Mouse (Mus musculus) CH12.LX (cell line): ENCODE measurements around the gene Mettl7a2.

ENCODE experiments used
- BHLHE40 ChIP-seq: IDR thresholded peaks from 2 replicates; pipeline ENCODE4 v1.6.1; 2011; ENCODE audit warnings: mild to moderate bottlenecking, low read depth, low read length, improper control_type of control experiment
- CHD2 ChIP-seq: IDR thresholded peaks from 2 replicates; pipeline ENCODE4 v1.6.1; 2011; ENCODE audit warnings: low read length, improper control_type of control experiment
- CTCF ChIP-seq, 2 experiments: IDR thresholded peaks in 1 of 2; conservative IDR thresholded peaks in 1 of 2; 2 replicates each; pipeline ENCODE4 v1.5.1; 2011 to 2012; ENCODE audit warnings: low read depth in 2 of 2, low read length in 2 of 2, improper control_type of control experiment in 1 of 2, inconsistent platforms in 1 of 2, mild to moderate bottlenecking in 1 of 2, moderate library complexity in 1 of 2
- ELF1 ChIP-seq: IDR thresholded peaks from 2 replicates; pipeline ENCODE4 v1.6.1; 2014; ENCODE audit warnings: low read depth, mild to moderate bottlenecking, inconsistent platforms, low read length, improper control_type of control experiment
- EP300 ChIP-seq: IDR thresholded peaks from 2 replicates; pipeline ENCODE4 v1.6.1; 2011; ENCODE audit warnings: low read length, improper control_type of control experiment
- ETS1 ChIP-seq: conservative IDR thresholded peaks from 2 replicates; pipeline ENCODE4 v1.6.1; 2012; ENCODE audit warnings: low read depth, mild to moderate bottlenecking, inconsistent platforms, low read length, improper control_type of control experiment, moderate library complexity
- GABPA ChIP-seq: IDR thresholded peaks from 2 replicates; pipeline ENCODE4 v1.6.1; 2012; ENCODE audit warnings: low read depth, low read length, improper control_type of control experiment, inconsistent platforms; ENCODE audit not compliant: insufficient replicate concordance
- JUND ChIP-seq: conservative IDR thresholded peaks from 2 replicates; pipeline ENCODE4 v1.6.1; 2011; ENCODE audit warnings: low read depth, low read length, improper control_type of control experiment
- MAFK ChIP-seq: IDR thresholded peaks from 2 replicates; pipeline ENCODE4 v1.6.1; 2011; ENCODE audit warnings: low read length, improper control_type of control experiment; ENCODE audit not compliant: insufficient replicate concordance
- NELFE ChIP-seq: IDR thresholded peaks from 2 replicates; pipeline ENCODE4 v1.6.1; 2011; ENCODE audit warnings: low read depth, low read length, improper control_type of control experiment
- POLR2A ChIP-seq: IDR thresholded peaks from 2 replicates; pipeline ENCODE4 v1.6.1; 2011; ENCODE audit warnings: low read depth, mild to moderate bottlenecking, improper control_type of control experiment, low read length
- SIN3A ChIP-seq: IDR thresholded peaks from 2 replicates; pipeline ENCODE4 v1.6.1; 2012; ENCODE audit warnings: low read length, improper control_type of control experiment, inconsistent platforms
- SMC3 ChIP-seq: IDR thresholded peaks from 2 replicates; pipeline ENCODE4 v1.6.1; 2011; ENCODE audit warnings: low read depth, low read length, improper control_type of control experiment
- USF1 ChIP-seq: IDR thresholded peaks from 2 replicates; pipeline ENCODE4 v1.6.1; 2014; ENCODE audit warnings: low read depth, mild to moderate bottlenecking, inconsistent platforms, low read length, improper control_type of control experiment

DNA sequence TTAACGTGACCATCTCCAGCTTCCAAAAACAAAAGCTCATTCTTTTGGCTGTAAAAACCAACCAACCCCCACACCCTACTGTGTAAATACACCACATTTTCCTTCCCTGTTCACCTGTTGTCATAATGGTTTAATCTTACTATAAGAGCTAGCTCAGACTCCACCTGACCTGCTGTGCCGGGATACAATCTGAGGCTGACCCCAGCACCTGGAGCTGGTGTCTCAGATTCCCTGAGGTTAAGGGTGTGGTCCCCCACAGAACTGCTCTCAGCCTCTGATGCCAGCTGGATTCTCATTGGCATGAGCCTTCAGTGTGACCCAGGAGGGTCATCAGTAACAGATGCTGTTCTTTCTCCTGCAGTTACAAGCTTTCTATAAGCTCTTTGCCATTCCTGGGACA, 27.1 kb downstream of the Mettl7a2 start:
- TF ChIP-seq POLR2A (no peak), SMC3 (no peak), CTCF (conservative IDR thresholded peaks at IDR 0.05 in 1 of 2, IDR thresholded peaks at IDR 0.05 in 1 of 2; ENCODE audit: low read depth in 2 of 2, low read length in 2 of 2) (no peak), NELFE (no peak), EP300 (no peak), BHLHE40 (no peak), ELF1 (no peak), USF1 (no peak), SIN3A (no peak), CHD2 (no peak), ETS1 (no peak), JUND (no peak), MAFK (no peak), GABPA (no peak)
